Mouse (Mus musculus): ENCODE measurements around the gene Fbxl5.

Gene Fbxl5

DNA sequence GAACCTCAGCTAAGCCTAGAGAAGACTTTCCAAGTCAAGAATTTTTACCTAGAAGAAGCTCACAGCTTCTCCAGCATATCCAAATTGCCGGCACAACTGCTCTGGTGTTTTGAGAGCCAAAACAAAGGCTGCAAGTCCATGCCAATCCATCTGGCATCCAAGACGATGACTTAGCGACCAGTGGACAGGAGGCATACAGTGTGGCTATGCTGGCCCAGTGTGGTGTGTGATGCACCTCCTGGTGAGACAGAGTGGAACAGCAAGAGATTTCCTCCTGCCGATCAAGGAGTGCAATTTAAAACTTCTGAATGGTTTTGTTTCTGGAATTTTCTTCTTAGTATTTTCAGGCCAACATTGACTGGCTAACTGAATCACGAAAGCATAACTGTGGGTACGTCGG is 15.2 kb upstream of the Fbxl5 start:
- DNase-seq (ENCODE audit: low read depth, low spot score): no peak

DNA sequence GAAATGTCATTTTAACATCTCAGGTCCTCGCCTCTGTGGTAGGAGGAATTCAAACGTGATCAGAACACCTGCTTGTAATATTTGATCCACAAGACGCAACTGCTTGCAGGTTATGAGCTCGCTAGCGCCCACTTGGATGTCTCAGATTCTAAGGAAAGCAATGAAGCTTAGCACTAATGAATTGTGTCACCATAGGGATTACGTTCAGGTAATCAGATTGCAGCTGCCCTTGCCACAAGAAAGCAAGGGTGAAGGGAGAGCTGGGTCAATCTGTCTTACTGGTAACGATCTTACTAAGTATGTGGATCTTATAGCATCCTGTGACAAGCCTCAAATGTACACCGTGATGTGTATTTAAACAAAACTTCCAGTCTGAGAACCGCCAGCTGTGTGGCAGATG is 5.9 kb upstream of the Fbxl5 start:
- no peak for DNase-seq (ENCODE audit: low read depth, low spot score)

DNA sequence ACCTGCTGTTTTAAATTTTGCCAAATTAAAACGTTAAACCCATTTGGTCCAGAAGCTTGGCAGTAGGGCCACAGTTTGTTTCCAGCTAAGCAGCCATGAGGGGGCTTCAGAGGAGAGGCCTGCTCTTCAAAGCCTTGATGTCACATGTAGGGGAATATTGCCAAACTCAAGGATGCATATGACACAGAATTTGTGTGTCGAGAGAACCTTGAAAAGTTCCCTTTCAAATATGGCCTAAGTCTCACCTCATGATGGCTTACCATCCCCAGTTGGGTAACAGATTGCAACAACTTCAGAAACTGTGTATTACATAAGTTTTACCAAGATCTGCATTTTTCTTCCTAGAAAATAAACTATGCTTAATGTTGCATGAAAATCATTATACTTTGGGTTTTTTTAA is 5.4 kb upstream of the Fbxl5 start:
- no peak for DNase-seq (ENCODE audit: low read depth, low spot score)

DNA sequence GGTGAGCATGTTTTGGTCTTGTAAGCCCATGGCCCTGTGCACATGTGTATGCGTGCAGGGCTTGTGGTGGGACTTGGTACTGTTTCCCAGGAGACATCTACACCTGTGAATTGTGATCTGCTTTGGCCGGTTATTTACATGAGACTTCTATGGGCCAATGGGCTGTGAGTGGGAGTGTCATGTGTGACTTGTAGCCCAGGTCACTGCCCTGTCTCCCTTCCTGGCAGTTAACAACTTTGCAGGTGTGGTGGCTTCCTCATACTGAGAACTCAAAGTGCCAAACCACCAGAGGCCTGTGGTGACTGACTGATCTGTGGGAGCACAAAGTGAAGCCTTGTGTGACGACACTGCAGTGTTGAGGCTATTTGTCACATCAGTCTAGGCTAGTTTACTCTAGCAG is 3.1 kb upstream of the Fbxl5 start:
- no peak for DNase-seq (ENCODE audit: low read depth, low spot score)

DNA sequence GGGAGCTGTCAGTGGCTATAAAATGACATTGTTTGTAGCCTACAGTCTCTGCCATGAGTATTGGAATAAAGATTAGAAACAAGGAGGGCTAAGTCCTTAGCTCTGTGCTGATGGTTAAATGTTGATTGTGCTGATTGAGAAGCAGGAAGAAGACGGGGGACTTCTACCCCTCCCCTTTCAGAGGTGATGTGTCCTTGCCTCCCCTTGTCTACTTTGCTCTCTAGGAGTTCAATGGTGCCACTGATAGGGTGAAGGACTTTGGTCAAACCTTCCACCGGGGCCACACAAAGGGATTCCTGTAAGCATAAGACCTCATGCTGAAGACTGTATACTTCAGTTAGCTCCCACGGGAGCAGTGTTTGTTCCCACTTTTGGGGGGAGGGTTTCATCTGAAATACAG is 1.4 kb upstream of the Fbxl5 start:
- no peak for DNase-seq (ENCODE audit: low read depth, low spot score)

DNA sequence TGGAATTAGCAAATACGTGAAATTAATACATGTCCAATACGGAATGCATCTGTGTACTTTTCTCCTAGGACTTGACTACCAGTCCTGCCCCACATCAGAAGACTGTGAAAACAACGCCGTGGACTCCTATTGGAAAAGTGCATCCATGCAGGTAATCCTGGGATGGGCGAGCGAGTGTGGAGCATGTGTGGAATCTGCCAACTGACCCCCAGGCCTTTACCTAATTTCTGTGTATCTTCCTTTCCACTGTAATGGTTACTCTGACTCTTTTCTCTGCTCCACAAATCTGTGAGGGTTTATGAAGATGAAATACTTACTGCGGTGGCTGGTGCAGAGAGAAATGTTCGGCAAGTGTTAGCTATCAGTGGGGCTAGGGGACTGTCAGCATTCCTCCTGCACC is 761 bp upstream of the Fbxl5 start:
- DNase-seq (ENCODE audit: low read depth, low spot score): no peak

DNA sequence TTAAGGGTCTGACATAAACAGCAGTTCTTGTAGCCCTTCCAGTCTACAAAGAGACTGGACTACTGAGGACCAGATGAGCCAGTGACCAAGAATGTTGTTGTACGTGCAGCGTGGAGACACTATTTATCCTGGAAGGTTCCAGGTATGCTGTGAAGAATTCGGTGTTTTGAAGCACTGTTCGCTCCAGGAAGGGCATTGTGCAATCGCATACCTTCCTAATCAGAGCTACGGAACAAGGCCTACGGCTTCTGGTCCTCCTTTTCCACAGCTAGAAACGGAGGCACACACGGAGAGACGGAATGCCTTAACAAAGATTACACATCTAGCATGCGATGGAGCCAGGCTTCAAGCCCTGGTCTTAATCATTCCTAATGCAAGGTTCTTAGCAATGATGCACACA is 653 bp downstream of the Fbxl5 start:
- DNase-seq (ENCODE audit: low read depth, low spot score): no peak

- no peak for DNase-seq (ENCODE audit: low read depth, low spot score)
These were observed 2.7 kb downstream of the Fbxl5 start, which contains the start of gene Bst1 for GRCm38 (mm10) chr5:43818695-43819094. Gene Bst1 (plus strand): TSS chr5:43818885.

- no peak for DNase-seq (ENCODE audit: low read depth, low spot score)
These were observed 5.7 kb downstream of the Fbxl5 start for GRCm38 (mm10) chr5:43815769-43816168.

DNA sequence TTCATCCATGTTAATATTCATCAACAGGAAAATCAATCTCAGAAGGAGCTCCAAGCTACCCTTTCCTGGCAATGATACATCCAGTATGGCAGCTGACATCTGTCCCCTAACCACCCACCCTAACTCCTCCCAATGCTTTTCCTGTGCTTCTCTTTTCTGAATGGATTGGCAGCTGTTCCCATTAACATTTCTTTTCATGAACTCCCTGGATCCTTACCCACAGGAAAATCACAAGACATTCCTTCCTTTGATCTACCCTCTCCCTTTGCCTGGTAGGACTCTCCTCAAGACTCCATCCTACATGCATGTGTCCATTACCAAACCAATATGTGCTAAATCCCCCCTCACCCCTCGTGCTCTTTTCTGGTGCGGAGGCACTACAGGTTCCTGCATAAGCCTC is 6.9 kb downstream of the Fbxl5 start:
- DNase-seq (ENCODE audit: low read depth, low spot score): no peak

DNA sequence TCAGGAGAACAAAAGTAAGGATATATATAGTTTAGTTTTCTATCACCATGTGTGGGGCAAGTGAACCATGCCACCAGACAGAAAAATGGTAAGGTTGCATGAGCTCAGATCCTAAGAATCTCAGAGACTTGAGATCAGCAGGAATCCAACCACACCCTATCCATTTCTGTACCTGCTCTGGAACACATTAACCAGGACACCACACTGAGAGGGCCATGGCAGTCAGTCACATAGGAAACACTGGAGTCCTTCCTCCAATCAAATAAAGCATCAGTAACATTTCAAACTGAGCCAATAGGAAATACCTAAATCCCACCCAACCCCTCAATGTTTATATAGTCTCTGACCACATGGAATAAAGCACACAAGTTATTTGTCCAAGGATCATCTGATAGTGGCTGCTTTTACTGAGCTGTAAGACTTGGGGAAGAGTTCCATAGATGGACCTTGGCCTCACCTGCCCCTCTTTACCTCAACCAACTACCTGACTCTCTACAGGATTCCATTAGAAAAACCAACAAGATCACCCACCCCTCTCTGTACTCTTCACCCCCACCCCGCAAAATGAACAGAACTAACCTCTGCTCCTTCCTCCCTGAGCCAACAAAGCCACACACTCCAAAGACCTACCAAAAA is 10.9 kb downstream of the Fbxl5 start:
- DNase-seq (ENCODE audit: low read depth, low spot score): no peak

DNA sequence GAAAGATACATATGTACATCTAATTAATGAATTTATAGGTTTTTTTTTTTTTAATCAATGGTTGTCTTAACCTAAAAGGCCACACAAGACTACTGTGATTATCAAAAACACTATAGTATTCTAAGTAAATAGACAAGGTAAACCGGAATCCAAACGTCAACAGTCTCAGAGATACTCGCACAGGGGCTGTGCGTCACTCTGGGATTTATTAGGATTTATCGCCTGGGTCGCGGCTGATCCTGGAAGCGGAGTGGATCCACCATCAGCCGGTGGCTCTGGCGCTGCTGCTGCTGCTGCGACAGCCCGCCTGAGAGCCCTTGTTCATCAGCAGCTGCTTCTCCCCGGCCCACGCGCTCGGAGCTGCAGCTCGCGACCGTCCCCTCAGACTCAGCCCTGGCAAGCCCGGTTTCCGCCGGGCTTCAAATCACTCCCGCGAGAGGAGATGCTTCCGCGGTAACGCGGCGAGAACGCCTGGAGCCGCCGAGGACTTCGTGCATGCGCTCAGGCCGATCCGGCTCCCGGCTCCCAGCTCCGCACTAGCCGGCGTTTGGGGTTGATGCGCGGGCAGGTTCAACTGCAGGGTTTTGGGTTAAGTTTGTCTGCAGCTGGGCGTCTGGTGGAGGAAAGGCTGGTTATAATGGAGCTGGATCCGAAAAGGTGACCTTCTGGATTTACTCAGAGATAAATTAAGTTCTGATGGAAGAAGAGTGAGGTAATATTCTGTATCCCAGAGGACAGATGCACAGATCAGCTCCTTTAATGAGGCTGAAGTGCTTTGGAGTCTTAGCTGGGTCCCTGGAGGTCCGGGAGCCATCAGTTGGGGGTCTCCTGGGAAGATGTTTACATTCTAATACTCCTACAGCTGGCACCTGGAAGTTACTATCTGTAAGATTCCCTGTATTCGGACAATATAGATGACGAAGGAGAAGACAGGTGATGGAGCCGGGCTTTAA is 13.4 kb downstream of the Fbxl5 start:
- no peak for DNase-seq (ENCODE audit: low read depth, low spot score)

- DNase-seq (ENCODE audit: low read depth, low spot score): no peak
These were observed 14.5 kb downstream of the Fbxl5 start for GRCm38 (mm10) chr5:43806914-43807313.

DNA sequence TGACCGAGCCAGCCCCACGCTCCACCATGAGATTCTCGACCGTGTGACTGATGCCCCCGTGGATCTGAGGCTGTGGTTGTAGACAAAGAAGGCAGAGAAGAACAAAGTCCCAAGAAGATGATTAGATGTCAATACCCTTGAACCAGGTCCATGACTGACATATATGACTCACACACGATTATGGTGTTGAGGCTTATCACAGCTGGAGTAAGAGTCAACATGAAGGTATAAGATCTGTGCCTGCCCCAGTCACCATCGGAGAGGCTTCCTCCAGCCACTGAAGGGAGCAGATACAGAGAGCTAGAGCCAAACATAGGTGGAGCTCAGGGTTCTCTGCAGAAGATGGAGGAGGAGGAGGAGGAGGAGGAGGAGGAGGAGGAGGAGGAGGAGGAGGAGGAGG is 15.1 kb downstream of the Fbxl5 start:
- no peak for DNase-seq (ENCODE audit: low read depth, low spot score)

DNA sequence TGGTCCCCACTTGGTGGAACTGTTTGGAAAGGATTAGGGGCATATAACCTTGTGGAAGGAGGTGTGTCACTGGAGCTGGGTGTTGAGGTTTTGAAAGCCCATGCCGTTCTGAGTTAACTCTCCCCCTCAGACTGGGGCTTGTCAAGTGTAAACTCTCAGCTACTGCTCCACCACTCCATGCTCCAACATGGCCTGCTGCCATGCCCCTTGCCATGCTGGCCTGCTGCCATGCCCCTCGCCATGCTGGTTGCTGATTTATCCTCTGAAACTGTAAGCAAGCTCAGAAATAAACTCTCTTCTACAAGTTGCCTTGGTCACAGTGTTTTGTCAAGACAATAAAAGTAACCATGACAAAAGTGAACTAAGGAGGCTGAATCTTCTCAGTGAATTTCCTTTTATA is 16.0 kb downstream of the Fbxl5 start:
- DNase-seq (ENCODE audit: low read depth, low spot score): no peak

DNA sequence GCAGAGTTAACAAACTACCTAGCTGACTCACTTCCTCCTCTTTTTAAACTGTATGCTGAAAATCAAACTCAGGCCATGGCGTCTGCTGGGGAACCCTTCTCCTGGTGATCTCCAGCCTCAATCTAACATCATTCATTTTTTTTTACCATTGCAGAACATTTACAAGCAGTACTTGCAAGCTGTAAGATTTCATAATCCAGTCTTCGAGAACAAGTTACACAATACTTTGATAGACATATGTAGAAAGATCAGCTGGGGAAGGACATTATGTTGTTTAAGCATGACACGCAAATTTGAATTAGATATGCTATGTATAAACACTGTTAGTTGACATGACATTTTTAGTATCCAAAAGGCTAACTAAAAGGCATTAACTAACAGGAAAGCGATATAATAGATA is 19.6 kb downstream of the Fbxl5 start:
- DNase-seq (ENCODE audit: low read depth, low spot score): no peak

DNA sequence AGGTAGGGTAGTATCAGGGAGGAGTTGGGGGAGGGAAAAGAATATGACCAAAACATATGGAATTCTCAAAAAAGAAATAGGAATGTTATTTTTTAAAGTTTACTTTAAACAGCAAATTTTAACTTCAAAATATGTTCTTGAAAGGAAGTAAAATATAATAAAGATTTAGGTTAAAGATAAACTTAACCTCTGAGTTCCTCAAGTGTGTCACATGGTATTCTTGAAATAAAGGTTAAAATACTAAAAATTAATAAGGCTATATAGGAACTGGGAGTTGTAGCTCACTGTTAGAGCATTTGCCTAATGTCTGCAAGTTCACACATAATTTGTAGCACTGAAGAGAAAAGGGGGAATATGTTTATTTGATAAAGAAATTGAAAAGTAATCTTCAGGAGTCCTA is 20.2 kb downstream of the Fbxl5 start:
- DNase-seq (ENCODE audit: low read depth, low spot score): no peak

DNA sequence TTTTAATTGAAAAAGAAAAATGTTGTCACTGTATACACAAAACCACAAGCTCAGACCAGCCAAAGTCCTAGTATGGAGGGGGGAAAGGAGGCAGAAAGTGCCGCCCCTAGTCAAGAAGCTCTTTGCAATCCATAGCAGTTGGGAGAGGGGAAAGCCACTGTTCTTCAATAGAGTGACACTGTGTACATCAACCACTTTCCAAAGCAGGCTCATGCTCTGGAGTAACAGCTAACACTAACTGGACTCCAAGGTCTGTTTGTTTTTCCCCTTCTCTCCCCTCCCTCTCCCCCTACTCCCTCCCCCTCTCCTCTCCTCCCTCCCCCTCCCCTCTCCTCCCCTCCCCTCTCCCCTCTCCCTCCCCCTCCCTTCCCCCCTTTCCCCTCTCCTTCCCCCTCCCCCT is 20.7 kb downstream of the Fbxl5 start:
- DNase-seq (ENCODE audit: low read depth, low spot score): no peak

GRCm38 (mm10) chr5:43799530-43799929 is 21.9 kb downstream of the Fbxl5 start:
- no peak for DNase-seq (ENCODE audit: low read depth, low spot score)

GRCm38 (mm10) chr5:43792354-43792753 is 29.1 kb downstream of the Fbxl5 start:
- DNase-seq (ENCODE audit: low read depth, low spot score): no peak

DNA sequence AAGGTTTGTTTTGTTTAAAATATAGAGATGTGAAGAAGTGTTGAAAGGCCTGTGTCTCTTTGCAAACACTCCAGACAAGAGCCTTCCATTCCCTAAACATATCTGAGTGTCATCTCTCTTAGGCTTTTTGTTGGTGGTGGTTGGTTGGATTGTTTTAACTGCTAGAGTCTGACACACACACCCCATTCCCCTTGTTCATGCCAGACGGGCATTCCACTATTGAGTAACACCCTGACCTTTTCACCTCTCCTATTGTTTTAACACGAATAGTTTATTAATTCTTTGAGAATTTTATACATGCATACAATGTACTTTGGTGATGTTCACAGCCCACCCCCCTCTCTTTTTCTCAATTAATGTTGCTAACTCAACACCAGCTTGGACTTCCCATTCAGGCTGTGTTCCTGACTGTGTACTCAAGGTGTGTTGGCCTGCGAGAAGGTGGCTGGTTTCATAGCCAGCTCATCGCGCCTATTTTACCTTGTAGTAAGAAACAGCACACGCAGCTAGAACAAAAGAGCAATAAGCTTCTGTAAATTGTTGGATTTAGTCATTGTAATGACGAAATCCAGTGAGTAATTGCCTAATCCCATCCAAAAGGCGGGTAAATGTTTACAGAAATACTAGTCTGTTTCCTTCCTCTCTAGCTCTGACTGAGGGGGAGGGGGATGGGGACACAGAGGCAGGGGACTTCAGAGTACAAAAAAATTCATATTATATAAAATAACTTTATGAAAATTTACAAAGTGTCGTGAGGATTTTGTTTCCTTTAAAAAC is 33.3 kb downstream of the Fbxl5 start:
- DNase-seq (ENCODE audit: low read depth, low spot score): no peak

GRCm38 (mm10) chr5:43786607-43787006 is 34.8 kb downstream of the Fbxl5 start:
- no peak for DNase-seq (ENCODE audit: low read depth, low spot score)

Measured in c-Kit-negative CD71-positive TER-119-positive erythroid progenitor cells, embryonic 14.5 days (primary cell).